Mouse (Mus musculus) embryonic facial prominence, embryonic 10.5 days (tissue): Measurements from ENCODE around the gene Rala. TPM values are rescaled to one million over a fixed set of nuclear protein-coding genes. Genes with fewer than 3 reads are reported as not detected.

ENCODE experiments used
- polyA plus RNA-seq: library from polyadenylated mRNA; unstranded; fragments of >200 nt; fragmentation: Nextera tagmentation; extraction: Ambion mirVana; gene quantifications from 2 replicates; pipeline ENCODE4 v1.2.1, GENCODE M21; 2016

Rala gene
- polyA plus RNA-seq, 1 experiment from 2014 or later = 107 TPM

Other genes with a start within 250 kb of the Rala start
- gene Mplkip, start 249.0 kb downstream of the Rala start, polyA plus RNA-seq = 49.4 and 53.2 TPM in 2 replicates
- 3.6 and 3.8 TPM in 2 replicates for gene Sugct, start 248.7 kb downstream of the Rala start, polyA plus RNA-seq
- gene Cdk13, start 139.1 kb downstream of the Rala start, polyA plus RNA-seq = 12.7 and 14.0 TPM in 2 replicates
- gene Yae1d1, start 49.1 kb upstream of the Rala start, polyA plus RNA-seq = 89.2 and 90.9 TPM in 2 replicates